Mouse (Mus musculus): ENCODE data around the gene Nrde2.

DNA sequence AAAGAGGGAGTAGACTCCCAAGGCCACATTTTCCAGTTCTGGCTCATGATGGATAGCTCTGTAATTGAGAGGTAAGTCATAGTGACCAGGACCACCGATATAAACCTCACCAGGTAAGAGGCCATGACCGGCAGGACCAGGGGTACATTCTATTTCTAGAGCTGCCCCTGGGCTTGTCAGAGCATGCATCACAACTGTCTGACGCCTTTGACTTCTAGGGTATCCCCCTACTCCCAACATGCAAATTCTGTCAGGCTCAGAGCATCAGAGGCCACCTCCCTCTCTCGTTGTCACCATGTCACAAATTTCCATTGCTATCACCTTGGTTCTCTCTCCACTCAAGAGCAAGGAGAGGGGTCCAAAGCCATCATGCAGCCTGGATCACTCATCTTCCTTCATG is 68.7 kb downstream of the Nrde2 start:
- no peak for TF ChIP-seq POLR2A (IDR thresholded peaks at IDR 0.05; ENCODE audit: extremely low read depth, insufficient read depth, low read length)
- TF ChIP-seq CTCF (IDR thresholded peaks at IDR 0.05; ENCODE audit: low read depth, low read length) = no peak
